Mouse (Mus musculus): ENCODE measurements at regions not wholly inside any gene's neighbourhood (a gene's known extent, or its start where the extent isn't known, plus 50 kb on each side); places are given as distances from the start of the nearest gene placed in this dataset.

GRCm38 (mm10) chr8:128075566-128075965 is 282.8 kb upstream of the Nrp1 start:
- no peak overlapping the region for H3K9ac ChIP-seq (ENCODE audit: low read depth, low read length)
- H3K9me3 ChIP-seq (ENCODE audit: control insufficient read depth, low read length): no peaks in the 10 kb centered on the region
- no peak overlapping the region for H3K4me3 ChIP-seq (ENCODE audit: low read length)
- H3K27me3 ChIP-seq (ENCODE audit: control insufficient read depth, insufficient read depth, low read length): no peaks in the 10 kb centered on the region
- WGBS: 83% methylated on average over 1 of the region's 1 CpGs
- H3K27ac ChIP-seq (ENCODE audit: low read depth, low read length): no peak overlapping the region
- ATAC-seq (ENCODE audit: low FRiP score, low TSS enrichment): no peak
- no peaks in the 10 kb centered on the region for H3K4me1 ChIP-seq (ENCODE audit: control insufficient read depth, insufficient read depth, low read length)
- no peak overlapping the region for H3K4me2 ChIP-seq (replicated peaks; ENCODE audit: low read depth, low read length)
- H3K36me3 ChIP-seq (ENCODE audit: control insufficient read depth, insufficient read depth, low read length): no peaks in the 10 kb centered on the region

DNA sequence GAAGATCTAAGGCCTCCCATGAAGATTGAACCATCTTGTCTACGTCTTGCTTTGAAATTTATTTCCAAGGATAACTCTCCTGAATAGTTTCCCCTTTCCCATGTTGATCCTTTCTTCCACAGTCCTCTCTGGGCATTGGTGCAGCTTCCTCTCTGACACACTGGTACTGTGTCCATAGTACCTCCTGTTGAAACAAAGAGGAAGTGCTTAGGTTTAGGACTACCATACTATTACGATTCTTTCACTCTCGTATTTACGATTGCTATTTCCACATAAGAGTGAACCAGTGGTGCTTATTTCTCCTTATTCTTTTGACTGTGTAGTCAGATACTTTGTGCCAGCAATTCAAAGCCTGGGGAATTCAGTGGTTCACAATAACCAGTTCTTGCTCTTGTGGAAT is 282.2 kb upstream of the Nrp1 start:
- Histone ChIP-seq H3K9me3 (ENCODE audit: control insufficient read depth, low read length) (no peaks in the 10 kb centered on the region), H3K27ac (ENCODE audit: low read depth, low read length) (no peak overlapping the region), H3K9ac (ENCODE audit: low read depth, low read length) (no peak overlapping the region), H3K4me2 (replicated peaks; ENCODE audit: low read depth, low read length) (no peak overlapping the region), H3K27me3 (ENCODE audit: control insufficient read depth, insufficient read depth, low read length) (no peaks in the 10 kb centered on the region), H3K4me1 (ENCODE audit: control insufficient read depth, insufficient read depth, low read length) (no peaks in the 10 kb centered on the region), H3K4me3 (ENCODE audit: low read length) (no peak overlapping the region), H3K36me3 (ENCODE audit: control insufficient read depth, insufficient read depth, low read length) (no peaks in the 10 kb centered on the region)
- WGBS: 85% methylated on average over 4 of the region's 4 CpGs
- no peak for ATAC-seq (ENCODE audit: low FRiP score, low TSS enrichment)

DNA sequence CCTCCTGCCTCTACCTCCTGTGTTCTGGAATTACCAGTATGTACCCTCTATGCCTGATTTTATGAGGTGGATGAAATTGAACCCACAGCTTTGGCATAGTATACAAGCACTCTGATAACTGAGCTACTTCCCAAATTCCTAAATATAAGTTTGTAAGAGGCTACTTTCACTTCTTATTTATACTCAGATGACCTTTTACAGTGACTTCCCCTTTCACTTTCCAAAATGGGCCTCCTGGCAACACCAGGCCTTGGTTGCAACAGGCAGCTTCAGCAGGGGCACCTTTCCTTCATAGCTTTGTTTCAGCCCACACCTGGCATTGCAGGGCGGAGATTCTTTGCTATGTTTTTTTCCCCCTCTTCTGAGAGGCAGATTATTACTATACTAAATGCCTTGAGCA is 279.7 kb upstream of the Nrp1 start:
- H3K9ac ChIP-seq (ENCODE audit: low read depth, low read length): no peak overlapping the region
- WGBS: 83% methylated on average over 1 of the region's 1 CpGs
- no peak overlapping the region for H3K4me3 ChIP-seq (ENCODE audit: low read length)
- no peak for ATAC-seq (ENCODE audit: low FRiP score, low TSS enrichment)
- no peak overlapping the region for H3K27ac ChIP-seq (ENCODE audit: low read depth, low read length)
- H3K4me2 ChIP-seq (replicated peaks; ENCODE audit: low read depth, low read length): no peak overlapping the region
- no peaks in the 10 kb centered on the region for H3K27me3 ChIP-seq (ENCODE audit: control insufficient read depth, insufficient read depth, low read length)
- H3K4me1 ChIP-seq (ENCODE audit: control insufficient read depth, insufficient read depth, low read length): no peaks in the 10 kb centered on the region
- no peaks in the 10 kb centered on the region for H3K9me3 ChIP-seq (ENCODE audit: control insufficient read depth, low read length)
- H3K36me3 ChIP-seq (ENCODE audit: control insufficient read depth, insufficient read depth, low read length): no peaks in the 10 kb centered on the region

DNA sequence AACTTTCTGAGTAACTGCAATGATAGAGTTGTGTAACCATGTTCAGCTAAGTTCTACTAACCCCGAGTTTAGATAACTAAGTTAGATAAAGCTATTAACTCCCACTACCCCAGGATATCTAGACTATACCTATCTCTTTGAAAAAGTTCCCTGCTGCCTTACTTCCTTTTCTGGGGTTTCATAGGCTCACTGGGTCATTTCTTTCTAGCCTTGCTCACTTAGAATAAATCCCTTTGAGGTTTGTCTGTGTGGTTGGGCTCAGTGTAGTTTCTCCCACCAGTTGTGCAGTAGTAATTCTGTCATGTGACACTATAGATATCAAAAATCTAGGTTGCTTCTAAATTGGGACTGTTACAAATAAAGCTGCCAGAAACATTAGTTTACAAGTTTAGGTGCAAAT is 272.6 kb upstream of the Nrp1 start:
- WGBS: 71% methylated on average over 1 of the region's 1 CpGs
- no peak for ATAC-seq (ENCODE audit: low FRiP score, low TSS enrichment)
- Histone ChIP-seq H3K9ac (ENCODE audit: low read depth, low read length) (no peak overlapping the region), H3K4me3 (ENCODE audit: low read length) (no peak overlapping the region), H3K27me3 (ENCODE audit: control insufficient read depth, insufficient read depth, low read length) (no peaks in the 10 kb centered on the region), H3K4me2 (replicated peaks; ENCODE audit: low read depth, low read length) (no peak overlapping the region), H3K4me1 (ENCODE audit: control insufficient read depth, insufficient read depth, low read length) (no peaks in the 10 kb centered on the region), H3K9me3 (ENCODE audit: control insufficient read depth, low read length) (no peaks in the 10 kb centered on the region), H3K27ac (ENCODE audit: low read depth, low read length) (no peak overlapping the region), H3K36me3 (ENCODE audit: control insufficient read depth, insufficient read depth, low read length) (no peaks in the 10 kb centered on the region)

GRCm38 (mm10) chr8:128087500-128087899 is 270.9 kb upstream of the Nrp1 start:
- H3K4me1 ChIP-seq (ENCODE audit: control insufficient read depth, insufficient read depth, low read length): no peaks in the 10 kb centered on the region
- no peak overlapping the region for H3K27ac ChIP-seq (ENCODE audit: low read depth, low read length)
- ATAC-seq (ENCODE audit: low FRiP score, low TSS enrichment): no peak
- H3K4me3 ChIP-seq (ENCODE audit: low read length): no peak overlapping the region
- WGBS: 92% methylated on average over 1 of the region's 1 CpGs
- H3K27me3 ChIP-seq (ENCODE audit: control insufficient read depth, insufficient read depth, low read length): no peaks in the 10 kb centered on the region
- H3K36me3 ChIP-seq (ENCODE audit: control insufficient read depth, insufficient read depth, low read length): no peaks in the 10 kb centered on the region
- peaks cover 3% of the 10 kb centered on the region; the same call in 1 of the 2 replicates for H3K9me3 ChIP-seq (ENCODE audit: control insufficient read depth, low read length)
- H3K4me2 ChIP-seq (replicated peaks; ENCODE audit: low read depth, low read length): no peak overlapping the region
- no peak overlapping the region for H3K9ac ChIP-seq (ENCODE audit: low read depth, low read length)

- no peak for ATAC-seq (ENCODE audit: low FRiP score, low TSS enrichment)
- Histone ChIP-seq H3K36me3 (ENCODE audit: control insufficient read depth, insufficient read depth, low read length) (no peaks in the 10 kb centered on the region), H3K4me1 (ENCODE audit: control insufficient read depth, insufficient read depth, low read length) (no peaks in the 10 kb centered on the region), H3K27ac (ENCODE audit: low read depth, low read length) (no peak overlapping the region), H3K4me2 (replicated peaks; ENCODE audit: low read depth, low read length) (no peak overlapping the region), H3K9me3 (ENCODE audit: control insufficient read depth, low read length) (peaks cover 3% of the 10 kb centered on the region; the same call in 1 of the 2 replicates), H3K4me3 (ENCODE audit: low read length) (no peak overlapping the region), H3K27me3 (ENCODE audit: control insufficient read depth, insufficient read depth, low read length) (no peaks in the 10 kb centered on the region), H3K9ac (ENCODE audit: low read depth, low read length) (no peak overlapping the region)
- 80% methylated on average over 7 of the region's 7 CpGs for WGBS
Observed at GRCm38 (mm10) chr8:128092826-128093225, 265.6 kb upstream of the Nrp1 start.

DNA sequence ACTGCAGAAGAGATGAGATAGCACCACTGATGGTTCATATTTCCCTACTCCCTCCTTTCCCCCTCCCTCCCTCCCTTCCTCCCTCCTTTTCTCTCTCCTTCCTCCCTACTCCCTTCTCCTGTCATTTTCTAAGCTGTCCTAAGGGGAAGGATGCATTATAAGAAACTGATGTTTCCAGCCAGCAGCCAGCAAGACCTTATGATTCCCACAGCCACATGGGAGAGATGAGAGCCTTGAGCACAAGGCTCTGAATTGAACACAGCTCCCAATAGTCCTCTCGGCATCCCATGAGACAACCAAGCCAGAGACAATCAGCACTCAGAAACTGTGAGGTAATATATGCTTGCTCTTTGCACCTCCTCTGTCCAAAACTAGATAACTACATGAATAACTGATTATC is 263.0 kb upstream of the Nrp1 start:
- peaks cover 3% of the 10 kb centered on the region; the same call in 1 of the 2 replicates for H3K9me3 ChIP-seq (ENCODE audit: control insufficient read depth, low read length)
- H3K4me3 ChIP-seq (ENCODE audit: low read length): no peak overlapping the region
- no peaks in the 10 kb centered on the region for H3K4me1 ChIP-seq (ENCODE audit: control insufficient read depth, insufficient read depth, low read length)
- H3K27ac ChIP-seq (ENCODE audit: low read depth, low read length): no peak overlapping the region
- WGBS: 90% methylated on average over 1 of the region's 1 CpGs
- ATAC-seq (ENCODE audit: low FRiP score, low TSS enrichment): no peak
- H3K36me3 ChIP-seq (ENCODE audit: control insufficient read depth, insufficient read depth, low read length): no peaks in the 10 kb centered on the region
- H3K9ac ChIP-seq (ENCODE audit: low read depth, low read length): no peak overlapping the region
- H3K27me3 ChIP-seq (ENCODE audit: control insufficient read depth, insufficient read depth, low read length): no peaks in the 10 kb centered on the region
- no peak overlapping the region for H3K4me2 ChIP-seq (replicated peaks; ENCODE audit: low read depth, low read length)

GRCm38 (mm10) chr8:128097601-128098000 is 260.8 kb upstream of the Nrp1 start:
- no peak for ATAC-seq (ENCODE audit: low FRiP score, low TSS enrichment)
- H3K27ac ChIP-seq (ENCODE audit: low read depth, low read length): no peak overlapping the region
- H3K9me3 ChIP-seq (ENCODE audit: control insufficient read depth, low read length): no peaks in the 10 kb centered on the region
- H3K4me3 ChIP-seq (ENCODE audit: low read length): no peak overlapping the region
- no peaks in the 10 kb centered on the region for H3K4me1 ChIP-seq (ENCODE audit: control insufficient read depth, insufficient read depth, low read length)
- H3K4me2 ChIP-seq (replicated peaks; ENCODE audit: low read depth, low read length): no peak overlapping the region
- no peaks in the 10 kb centered on the region for H3K36me3 ChIP-seq (ENCODE audit: control insufficient read depth, insufficient read depth, low read length)
- H3K27me3 ChIP-seq (ENCODE audit: control insufficient read depth, insufficient read depth, low read length): no peaks in the 10 kb centered on the region
- no peak overlapping the region for H3K9ac ChIP-seq (ENCODE audit: low read depth, low read length)
- WGBS: 75% methylated on average over 3 of the region's 3 CpGs

- H3K4me1 ChIP-seq (ENCODE audit: control insufficient read depth, insufficient read depth, low read length): no peaks in the 10 kb centered on the region
- H3K9ac ChIP-seq (ENCODE audit: low read depth, low read length): no peak overlapping the region
- no peak overlapping the region for H3K27ac ChIP-seq (ENCODE audit: low read depth, low read length)
- no peaks in the 10 kb centered on the region for H3K9me3 ChIP-seq (ENCODE audit: control insufficient read depth, low read length)
- WGBS: 88% methylated on average over 1 of the region's 1 CpGs
- no peak for ATAC-seq (ENCODE audit: low FRiP score, low TSS enrichment)
- H3K27me3 ChIP-seq (ENCODE audit: control insufficient read depth, insufficient read depth, low read length): no peaks in the 10 kb centered on the region
- H3K36me3 ChIP-seq (ENCODE audit: control insufficient read depth, insufficient read depth, low read length): no peaks in the 10 kb centered on the region
- H3K4me2 ChIP-seq (replicated peaks; ENCODE audit: low read depth, low read length): no peak overlapping the region
- H3K4me3 ChIP-seq (ENCODE audit: low read length): no peak overlapping the region
Observed at GRCm38 (mm10) chr8:128103380-128103779, 255.0 kb upstream of the Nrp1 start.

GRCm38 (mm10) chr8:128106569-128106968 is 251.8 kb upstream of the Nrp1 start:
- H3K27me3 ChIP-seq (ENCODE audit: control insufficient read depth, insufficient read depth, low read length): no peaks in the 10 kb centered on the region
- no peak for ATAC-seq (ENCODE audit: low FRiP score, low TSS enrichment)
- H3K4me2 ChIP-seq (replicated peaks; ENCODE audit: low read depth, low read length): no peak overlapping the region
- no peak overlapping the region for H3K9ac ChIP-seq (ENCODE audit: low read depth, low read length)
- H3K36me3 ChIP-seq (ENCODE audit: control insufficient read depth, insufficient read depth, low read length): no peaks in the 10 kb centered on the region
- H3K4me3 ChIP-seq (ENCODE audit: low read length): no peak overlapping the region
- H3K9me3 ChIP-seq (ENCODE audit: control insufficient read depth, low read length): no peaks in the 10 kb centered on the region
- WGBS: 97% methylated on average over 2 of the region's 2 CpGs
- H3K4me1 ChIP-seq (ENCODE audit: control insufficient read depth, insufficient read depth, low read length): no peaks in the 10 kb centered on the region
- H3K27ac ChIP-seq (ENCODE audit: low read depth, low read length): no peak overlapping the region
